Mouse (Mus musculus) forebrain, embryonic 14.5 days (tissue): Measurements from ENCODE around the gene Akap13. TPM values are rescaled to one million over a fixed set of nuclear protein-coding genes. Genes with fewer than 3 reads are reported as not detected.

Experiments used
- ATAC-seq: fragments of 200-750 bp; cut with Nextera tagmentation; 2 replicates; pipeline ENCODE4 v1.8.0; 2017; ENCODE audit warnings: mild to moderate bottlenecking, moderate library complexity
- DNase-seq: peaks from one replicate; pipeline ENCODE4 v3.0.0-alpha.2; 2015; ENCODE audit warnings: low spot score
- H3K27ac ChIP-seq: fragments of 300-500 bp; sonication (generic); 2 replicates; pipeline ENCODE4 v1.5.1; 2014; ENCODE audit warnings: low read depth, mild to moderate bottlenecking, control low read depth, low read length, moderate library complexity
- H3K27me3 ChIP-seq: fragments of 300-500 bp; sonication (generic); replicated peaks from 2 replicates; pipeline ENCODE4 v1.6.1; 2014; ENCODE audit warnings: low read length, control low read depth, mixed read lengths; ENCODE audit not compliant: control insufficient read depth, insufficient read depth
- H3K36me3 ChIP-seq: fragments of 300-500 bp; sonication (generic); 2 replicates; pipeline ENCODE4 v1.6.1; 2014; ENCODE audit warnings: low read length, control low read depth; ENCODE audit not compliant: control insufficient read depth, insufficient read depth
- H3K4me1 ChIP-seq: fragments of 300-500 bp; sonication (generic); 2 replicates; pipeline ENCODE4 v1.6.1; 2014; ENCODE audit warnings: antibody characterized with exemption, low read length, control low read depth; ENCODE audit not compliant: control insufficient read depth, insufficient read depth
- H3K4me2 ChIP-seq: fragments of 300-500 bp; sonication (generic); 2 replicates; pipeline ENCODE4 v1.6.1; 2014; ENCODE audit warnings: mild to moderate bottlenecking, control low read depth, low read length
- H3K4me3 ChIP-seq: fragments of 300-500 bp; sonication (generic); 2 replicates; pipeline ENCODE4 v1.5.1; 2014; ENCODE audit warnings: low read depth, low read length, control low read depth
- H3K9ac ChIP-seq: fragments of 300-500 bp; sonication (generic); 2 replicates; pipeline ENCODE4 v1.6.1; 2014; ENCODE audit warnings: mild to moderate bottlenecking, low read length, control low read depth, moderate library complexity
- H3K9me3 ChIP-seq: fragments of 300-500 bp; sonication (generic); replicated peaks from 2 replicates; pipeline ENCODE4 v1.6.1; 2016; ENCODE audit warnings: low read length, control low read depth, mixed read lengths; ENCODE audit not compliant: control insufficient read depth
- WGBS: fragments of 180-500 bp; shearing (Covaris S2); extraction: QIAGEN DNeasy Blood & Tissue Kit; methylation state at CpG from one replicate; pipeline ENCODE4 v1.1.7; 2014; 5-methylcytosine and 5-hydroxymethylcytosine counted together
- polyA plus RNA-seq: library from polyadenylated mRNA; unstranded; fragments of >200 nt; fragmentation: Nextera tagmentation; extraction: Ambion mirVana; gene quantifications from 2 replicates; pipeline ENCODE4 v1.2.1, GENCODE M21; 2014

Gene Akap13
- polyA plus RNA-seq, 1 experiment from 2014 or later, result 9.8 TPM

GRCm38 (mm10) chr7:75499271-75499670 is 43.9 kb downstream of the Akap13 start:
- Histone ChIP-seq H3K36me3 (no peaks in the 10 kb centered on the region), H3K4me1 (no peaks in the 10 kb centered on the region), H3K9ac (no peak overlapping the region), H3K9me3 (no peaks in the 10 kb centered on the region), H3K27ac (no peak overlapping the region), H3K27me3 (no peaks in the 10 kb centered on the region), H3K4me3 (no peak overlapping the region), H3K4me2 (no peak overlapping the region)
- ATAC-seq, result no peak
- WGBS, result 92% methylated on average over 7 of the region's 7 CpGs
- no peak for DNase-seq

GRCm38 (mm10) chr7:75500164-75500563 is 44.8 kb downstream of the Akap13 start:
- WGBS, result 97% methylated on average over 4 of the region's 4 CpGs
- H3K4me2 ChIP-seq, result no peak overlapping the region
- no peaks in the 10 kb centered on the region for H3K36me3 ChIP-seq
- no peak for ATAC-seq
- no peak overlapping the region for H3K9ac ChIP-seq
- H3K4me1 ChIP-seq, result no peaks in the 10 kb centered on the region
- H3K27me3 ChIP-seq, result no peaks in the 10 kb centered on the region
- no peak overlapping the region for H3K4me3 ChIP-seq
- no peaks in the 10 kb centered on the region for H3K9me3 ChIP-seq
- no peak for DNase-seq
- H3K27ac ChIP-seq, result no peak overlapping the region

DNA sequence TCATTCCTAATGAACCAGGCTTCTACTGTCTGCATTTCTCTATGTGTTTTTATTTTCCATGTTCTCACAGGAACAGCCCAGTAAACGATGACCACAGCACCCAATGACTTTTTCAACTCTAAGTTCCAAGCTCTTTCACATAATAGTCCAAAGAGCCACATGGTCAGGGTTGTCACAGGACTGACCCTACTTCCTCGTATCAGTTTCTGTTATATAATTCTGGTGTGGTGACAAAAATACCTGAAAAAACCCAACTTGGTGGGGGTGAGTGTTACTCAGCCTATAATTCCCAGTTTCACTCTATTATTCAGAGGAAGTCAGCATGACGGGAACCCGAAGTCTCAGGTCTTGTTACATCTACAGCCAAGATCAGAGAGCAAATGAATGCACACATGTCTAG is 45.5 kb downstream of the Akap13 start:
- no peak for DNase-seq
- H3K4me3 ChIP-seq, result no peak overlapping the region
- ATAC-seq, result no peak
- no peaks in the 10 kb centered on the region for H3K36me3 ChIP-seq
- 89% methylated on average over 4 of the region's 4 CpGs for WGBS
- H3K9ac ChIP-seq, result no peak overlapping the region
- no peak overlapping the region for H3K27ac ChIP-seq
- H3K4me1 ChIP-seq, result no peaks in the 10 kb centered on the region
- H3K27me3 ChIP-seq, result no peaks in the 10 kb centered on the region
- H3K9me3 ChIP-seq, result no peaks in the 10 kb centered on the region
- no peak overlapping the region for H3K4me2 ChIP-seq

DNA sequence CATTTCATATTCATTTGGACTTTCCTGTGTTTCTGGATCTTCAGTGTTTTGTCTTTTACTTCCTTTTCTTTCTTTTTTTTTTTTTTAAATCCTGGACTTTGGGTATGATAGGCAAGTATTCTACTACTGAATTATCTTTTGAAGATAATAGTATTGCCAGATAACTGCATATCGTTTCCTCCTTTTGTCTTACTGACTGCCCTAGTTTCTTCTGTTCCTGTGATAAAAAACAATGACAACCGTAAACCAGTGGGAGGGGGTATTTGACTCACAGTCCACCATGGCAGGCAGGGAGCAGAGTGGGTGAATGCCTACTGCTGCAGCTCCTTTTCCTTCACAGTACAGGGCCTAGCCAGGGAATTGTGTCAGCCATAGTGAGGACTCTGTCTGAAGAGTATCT is 49.2 kb downstream of the Akap13 start:
- Histone ChIP-seq H3K36me3 (no peaks in the 10 kb centered on the region), H3K4me2 (no peak overlapping the region), H3K4me3 (no peak overlapping the region), H3K27ac (no peak overlapping the region), H3K9ac (no peak overlapping the region), H3K9me3 (no peaks in the 10 kb centered on the region), H3K27me3 (no peaks in the 10 kb centered on the region), H3K4me1 (no peaks in the 10 kb centered on the region)
- 82% methylated on average over 2 of the region's 2 CpGs for WGBS
- ATAC-seq, result no peak
- no peak for DNase-seq

DNA sequence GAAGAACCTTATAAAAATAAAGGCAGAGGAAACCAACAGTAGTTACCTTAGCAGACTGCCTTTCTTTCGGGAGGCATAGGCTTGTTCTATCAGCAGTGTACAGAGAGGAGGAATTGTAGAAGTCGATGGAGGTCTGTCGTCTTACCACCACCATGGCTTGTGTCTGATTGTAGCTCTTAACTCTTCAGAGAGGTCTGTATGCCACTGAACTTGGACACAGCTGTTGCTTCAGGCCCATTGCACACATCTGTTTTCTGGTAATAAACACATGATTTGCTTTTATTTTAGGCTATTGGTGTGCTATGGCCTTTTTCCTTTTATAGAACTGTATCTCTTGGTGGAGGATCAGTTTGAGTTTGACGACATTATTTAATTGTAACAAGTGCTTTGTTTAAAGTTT is 51.3 kb downstream of the Akap13 start:
- 93% methylated on average over 4 of the region's 4 CpGs for WGBS
- Histone ChIP-seq H3K4me1 (no peaks in the 10 kb centered on the region), H3K36me3 (no peaks in the 10 kb centered on the region), H3K9ac (no peak overlapping the region), H3K4me3 (no peak overlapping the region), H3K27me3 (no peaks in the 10 kb centered on the region), H3K9me3 (no peaks in the 10 kb centered on the region), H3K4me2 (no peak overlapping the region), H3K27ac (no peak overlapping the region)
- DNase-seq (no peak), ATAC-seq (no peak)

- H3K27ac ChIP-seq, result no peak overlapping the region
- no peak overlapping the region for H3K4me3 ChIP-seq
- ATAC-seq (no peak), DNase-seq (no peak)
- H3K27me3 ChIP-seq, result no peaks in the 10 kb centered on the region
- no peaks in the 10 kb centered on the region for H3K36me3 ChIP-seq
- H3K4me2 ChIP-seq, result no peak overlapping the region
- H3K4me1 ChIP-seq, result no peaks in the 10 kb centered on the region
- 76% methylated on average over 5 of the region's 5 CpGs for WGBS
- no peaks in the 10 kb centered on the region for H3K9me3 ChIP-seq
- no peak overlapping the region for H3K9ac ChIP-seq
These were observed 53.9 kb downstream of the Akap13 start for GRCm38 (mm10) chr7:75509085-75509873.

DNA sequence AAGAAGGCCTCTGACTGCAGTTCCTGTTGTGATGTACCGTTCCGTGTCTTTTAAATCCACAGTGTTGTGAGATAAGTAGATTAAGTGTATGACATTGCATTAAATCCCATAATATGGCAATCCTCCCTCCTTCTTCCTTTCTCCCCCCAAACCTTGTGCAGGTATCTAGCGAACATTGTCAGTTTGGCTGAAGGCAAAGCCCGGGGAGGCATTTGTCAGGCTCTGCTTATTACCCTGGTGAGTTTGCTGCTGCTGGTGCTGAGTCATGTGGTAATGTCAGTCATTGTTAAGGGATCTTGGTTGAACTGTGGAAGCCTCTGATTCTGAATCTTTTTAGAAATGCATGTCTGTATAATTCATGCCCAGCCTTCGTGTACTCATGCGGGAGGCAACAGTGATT is 60.1 kb downstream of the Akap13 start:
- no peaks in the 10 kb centered on the region for H3K4me1 ChIP-seq
- no peak overlapping the region for H3K27ac ChIP-seq
- ATAC-seq (no peak), DNase-seq (no peak)
- no peaks in the 10 kb centered on the region for H3K27me3 ChIP-seq
- H3K9me3 ChIP-seq, result no peaks in the 10 kb centered on the region
- no peak overlapping the region for H3K4me3 ChIP-seq
- 87% methylated on average over 6 of the region's 6 CpGs for WGBS
- H3K4me2 ChIP-seq, result no peak overlapping the region
- no peak overlapping the region for H3K9ac ChIP-seq
- H3K36me3 ChIP-seq, result no peaks in the 10 kb centered on the region

- no peaks in the 10 kb centered on the region for H3K36me3 ChIP-seq
- no peak overlapping the region for H3K9ac ChIP-seq
- DNase-seq, result no peak
- no peak overlapping the region for H3K27ac ChIP-seq
- H3K4me2 ChIP-seq, result no peak overlapping the region
- H3K9me3 ChIP-seq, result no peaks in the 10 kb centered on the region
- WGBS, result 86% methylated on average over 14 of the region's 14 CpGs
- H3K4me1 ChIP-seq, result 0 out of 2 replicates have a peak, but pooled peaks cover 2% of the 10 kb centered on the region
- no peaks in the 10 kb centered on the region for H3K27me3 ChIP-seq
- no peak overlapping the region for H3K4me3 ChIP-seq
- no peak for ATAC-seq
These were observed 61.6 kb downstream of the Akap13 start for GRCm38 (mm10) chr7:75516716-75517619.

DNA sequence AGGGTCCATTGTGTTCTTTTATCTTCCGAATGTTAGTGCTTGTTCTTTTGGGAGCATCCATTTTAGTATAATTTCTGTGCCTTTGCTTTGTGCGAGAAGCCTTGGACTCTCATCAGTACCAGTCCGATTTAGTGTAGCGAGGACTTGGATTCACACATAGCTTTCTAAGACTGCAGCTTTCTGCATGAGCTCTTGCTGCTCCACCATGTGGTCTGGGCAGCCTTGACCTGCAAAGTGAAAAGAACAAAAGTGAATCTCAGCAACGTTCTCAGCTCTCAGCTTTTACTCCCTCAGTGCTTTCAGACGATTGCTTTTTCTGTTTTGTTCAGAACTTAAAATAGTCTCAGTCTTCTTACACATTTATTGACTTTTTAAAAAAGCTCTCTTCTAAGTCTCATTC is 65.2 kb downstream of the Akap13 start:
- Histone ChIP-seq H3K4me3 (no peak overlapping the region), H3K9me3 (no peaks in the 10 kb centered on the region), H3K4me1 (0 out of 2 replicates have a peak, but pooled peaks cover 2% of the 10 kb centered on the region), H3K27me3 (no peaks in the 10 kb centered on the region), H3K9ac (no peak overlapping the region), H3K36me3 (no peaks in the 10 kb centered on the region), H3K4me2 (no peak overlapping the region), H3K27ac (no peak overlapping the region)
- DNase-seq, result no peak
- 51% methylated on average over 6 of the region's 6 CpGs for WGBS
- ATAC-seq, result no peak
